Mouse (Mus musculus) C2C12 (cell line): Measurements from ENCODE around the gene Hmgcs2. TPM values are rescaled to one million over a fixed set of nuclear protein-coding genes. Genes with fewer than 3 reads are reported as not detected.
"Not testable (repeated sequence)": the region's sequence is repeated elsewhere in the genome, so short reads cannot be mapped to it uniquely, and the experiment has no call there.

Source experiments
- H3K27me3 ChIP-seq: one replicate; pipeline ENCODE4 v1.6.1; 2011; ENCODE audit not compliant: control insufficient read depth, insufficient read depth, insufficient read length
- H3K36me3 ChIP-seq: one replicate; pipeline ENCODE4 v1.6.1; 2011; ENCODE audit not compliant: control insufficient read depth, insufficient read depth
- H3K4me3 ChIP-seq: one replicate; pipeline ENCODE4 v1.5.1; 2011; ENCODE audit warnings: mild to moderate bottlenecking, control low read depth; ENCODE audit not compliant: poor library complexity, insufficient read depth, severe bottlenecking
- H3K79me2 ChIP-seq: one replicate; pipeline ENCODE4 v1.6.1; 2011; ENCODE audit not compliant: control insufficient read depth, insufficient read depth
- H3K79me3 ChIP-seq: one replicate; pipeline ENCODE4 v1.6.1; 2011; ENCODE audit warnings: low read depth, control low read depth
- H3ac ChIP-seq: one replicate; pipeline ENCODE3; 2011; ENCODE audit warnings: low read depth; ENCODE audit not compliant: control insufficient read depth, insufficient read length
- CEBPB ChIP-seq: IDR thresholded peaks from one replicate; pipeline ENCODE4 v1.6.1; 2011; ENCODE audit warnings: low read depth, mild to moderate bottlenecking, control low read depth, moderate library complexity
- CTCF ChIP-seq: IDR thresholded peaks from one replicate; pipeline ENCODE4 v1.5.1; 2011; ENCODE audit not compliant: control insufficient read depth, insufficient read depth, insufficient read length
- FOSL1 ChIP-seq: IDR thresholded peaks from one replicate; pipeline ENCODE4 v1.8.0; 2011; ENCODE audit warnings: mild to moderate bottlenecking, low read length; ENCODE audit not compliant: poor library complexity, insufficient read depth, severe bottlenecking
- MAX ChIP-seq: IDR thresholded peaks from one replicate; pipeline ENCODE4 v1.6.1; 2011; ENCODE audit warnings: mild to moderate bottlenecking, control low read depth
- MYOD1 ChIP-seq: IDR thresholded peaks from one replicate; pipeline ENCODE4 v1.6.1; 2011; ENCODE audit warnings: low read depth; ENCODE audit not compliant: control insufficient read depth, insufficient read length
- MYOG ChIP-seq: IDR thresholded peaks from one replicate; pipeline ENCODE4 v1.6.1; 2011; ENCODE audit not compliant: control insufficient read depth, insufficient read length; ENCODE audit errors: extremely low read depth
- USF1 ChIP-seq: IDR thresholded peaks from one replicate; pipeline ENCODE4 v1.6.1; 2011; ENCODE audit warnings: low read depth, mild to moderate bottlenecking, control low read depth, moderate library complexity
- polyA plus RNA-seq: library from polyadenylated mRNA; unstranded; fragments of >200 nt; fragmentation: generic; extraction: Trizol; gene quantifications from one replicate; pipeline ENCODE4 v1.2.1, GENCODE M21; 2012; ENCODE audit warnings: missing spikeins

The Hmgcs2 gene
- polyA plus RNA-seq, 1 experiment = 0.01 TPM

GRCm38 (mm10) chr3:98336661-98337654 is 56.7 kb downstream of the Hmgcs2 start:
- no peak for TF ChIP-seq MYOD1
- TF ChIP-seq CEBPB = no peak
- TF ChIP-seq MYOG = no peak
- no peak for TF ChIP-seq USF1
- TF ChIP-seq CTCF = no peak
- TF ChIP-seq FOSL1 = no peak
- TF ChIP-seq MAX = no peak
- H3K79me3 ChIP-seq = peaks cover 54% of the 10 kb centered on the region
- peaks cover 47% of the 10 kb centered on the region for H3K36me3 ChIP-seq
- H3K27me3 ChIP-seq = no peaks in the 10 kb centered on the region
- peaks cover 73% of the 10 kb centered on the region for H3K79me2 ChIP-seq
- H3ac ChIP-seq = no peak overlapping the region
- no peak overlapping the region for H3K4me3 ChIP-seq

DNA sequence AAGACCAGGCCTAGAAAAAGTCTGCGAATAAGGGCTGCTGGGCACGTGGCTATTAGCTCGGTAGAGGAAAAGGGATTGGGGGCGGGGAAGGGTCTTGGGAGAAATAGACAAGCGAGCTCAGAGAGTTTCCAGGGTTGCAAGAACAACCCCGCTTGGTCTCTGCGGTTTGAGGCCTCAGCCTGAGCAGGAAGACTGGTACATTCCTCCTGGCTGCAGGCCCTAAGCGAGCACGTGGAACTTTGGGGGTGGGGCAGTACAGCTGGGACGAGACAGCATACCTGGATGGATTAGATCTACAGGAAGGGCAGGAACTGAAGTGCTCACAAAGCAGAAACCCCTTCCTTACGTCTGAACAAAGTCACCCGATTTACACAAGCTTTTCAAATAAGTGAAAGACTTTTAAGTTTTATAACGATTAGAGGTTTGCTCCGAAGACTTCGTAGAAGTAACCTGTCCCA is 58.4 kb downstream of the Hmgcs2 start:
- peaks cover 52% of the 10 kb centered on the region for H3K79me3 ChIP-seq
- peaks cover 60% of the 10 kb centered on the region for H3K79me2 ChIP-seq
- TF ChIP-seq USF1 = peak; percentile 11
- TF ChIP-seq CTCF = no peak
- TF ChIP-seq MAX = peak; percentile 74
- peaks cover 30% of the 10 kb centered on the region for H3K36me3 ChIP-seq
- no peaks in the 10 kb centered on the region for H3K27me3 ChIP-seq
- peak overlapping the region; percentile 79 for H3ac ChIP-seq
- H3K4me3 ChIP-seq = peak overlapping the region; percentile 82

- Histone ChIP-seq H3K36me3 (peaks cover 24% of the 10 kb centered on the region), H3K79me3 (peaks cover 49% of the 10 kb centered on the region), H3K27me3 (no peaks in the 10 kb centered on the region), H3K79me2 (peaks cover 54% of the 10 kb centered on the region), H3K4me3 (peak overlapping the region; percentile 82), H3ac (peak overlapping the region; percentile 66)
- TF ChIP-seq CEBPB (peak; percentile 12), MAX (no peak), MYOG (no peak), FOSL1 (no peak)
Measured at GRCm38 (mm10) chr3:98339097-98339705, 59.0 kb downstream of the Hmgcs2 start.

GRCm38 (mm10) chr3:98339706-98340109 is 59.5 kb downstream of the Hmgcs2 start, which contains the start of gene Phgdh:
Gene Phgdh (minus strand): TSS chr3:98339990.
- peaks cover 19% of the 10 kb centered on the region for H3K36me3 ChIP-seq
- peaks cover 49% of the 10 kb centered on the region for H3K79me2 ChIP-seq
- H3ac ChIP-seq = peak within 1 kb of the TSS; percentile 66
- H3K79me3 ChIP-seq = peaks cover 44% of the 10 kb centered on the region
- peak within 1 kb of the TSS; percentile 82 for H3K4me3 ChIP-seq
- not testable (repeated sequence) for H3K27me3 ChIP-seq

GRCm38 (mm10) chr3:98340818-98341594 is 60.8 kb downstream of the Hmgcs2 start:
- peaks cover 32% of the 10 kb centered on the region for H3K79me3 ChIP-seq
- no peak overlapping the region for H3K4me3 ChIP-seq
- TF ChIP-seq CEBPB (no peak), MYOD1 (no peak), FOSL1 (no peak), MAX (no peak), CTCF (no peak), MYOG (no peak), USF1 (no peak)
- H3K79me2 ChIP-seq = peaks cover 36% of the 10 kb centered on the region
- no peaks in the 10 kb centered on the region for H3K27me3 ChIP-seq
- H3ac ChIP-seq = no peak overlapping the region
- peaks cover 6% of the 10 kb centered on the region for H3K36me3 ChIP-seq

DNA sequence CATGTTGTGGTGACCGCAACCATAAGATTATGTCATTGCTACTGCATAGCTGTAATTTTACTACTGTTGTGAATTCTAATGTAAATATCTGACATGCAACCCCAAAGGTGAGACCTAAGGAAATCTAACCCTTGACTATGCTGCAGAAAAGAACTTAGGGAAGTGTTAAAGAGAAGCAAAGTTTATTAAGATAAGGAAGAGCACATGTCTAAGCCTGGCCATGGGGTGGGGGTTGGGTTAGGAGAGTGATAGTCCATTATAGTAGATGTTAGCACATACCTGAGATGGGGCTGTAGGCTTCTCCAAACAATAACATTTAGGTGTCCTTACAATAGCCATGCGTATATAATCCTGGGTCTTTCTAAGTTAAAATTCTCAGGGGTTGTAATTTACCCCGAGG is 63.0 kb downstream of the Hmgcs2 start:
- H3ac ChIP-seq = no peak overlapping the region
- no peaks in the 10 kb centered on the region for H3K36me3 ChIP-seq
- H3K27me3 ChIP-seq = no peaks in the 10 kb centered on the region
- H3K79me2 ChIP-seq = peaks cover 14% of the 10 kb centered on the region
- H3K4me3 ChIP-seq = no peak overlapping the region
- peaks cover 10% of the 10 kb centered on the region for H3K79me3 ChIP-seq
- TF ChIP-seq CEBPB (no peak), MYOD1 (no peak)
